Mouse (Mus musculus): ENCODE results near the gene Errfi1. TPM values are rescaled to one million over a fixed set of nuclear protein-coding genes. Genes with fewer than 3 reads are reported as not detected.

Gene Errfi1
- polyA plus RNA-seq, 1 experiment: 17.2 TPM

DNA sequence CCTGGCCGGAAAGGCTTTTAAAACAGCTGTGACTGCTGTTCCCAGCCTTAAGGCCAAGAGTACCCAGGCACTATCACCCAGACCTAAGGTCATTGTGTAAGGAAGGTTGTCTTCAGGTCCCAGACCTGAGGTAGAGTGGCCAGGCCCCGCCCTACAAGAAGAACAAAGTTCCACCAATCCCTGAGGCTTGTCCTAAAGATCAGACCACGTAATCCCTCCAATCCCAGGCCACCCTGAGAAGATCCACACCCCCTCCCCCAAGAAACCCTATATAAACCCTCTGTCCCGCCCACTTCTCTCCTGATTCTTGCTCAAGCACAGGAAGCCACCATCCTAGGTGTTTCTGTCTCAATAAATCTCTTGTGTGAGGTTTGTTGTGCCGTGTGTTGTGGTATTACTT is 26.6 kb downstream of the Errfi1 start:
- no peak overlapping the region for H3K4me3 ChIP-seq (ENCODE audit: control insufficient read depth, insufficient read depth, low read length)
- no peak for DNase-seq
- H3K27me3 ChIP-seq (ENCODE audit: control insufficient read depth, insufficient read depth, low read length): no peaks in the 10 kb centered on the region
- WGBS: 86% methylated on average over 5 of the region's 5 CpGs
- no peaks in the 10 kb centered on the region for H3K36me3 ChIP-seq (ENCODE audit: control insufficient read depth, insufficient read depth, low read length)
- H3K27ac ChIP-seq (ENCODE audit: control insufficient read depth, insufficient read depth, low read length): no peak overlapping the region
- TF ChIP-seq POLR2A (IDR thresholded peaks at IDR 0.05; ENCODE audit: control insufficient read depth, extremely low read depth, insufficient read depth, low read length, poor library complexity) (no peak), CTCF (IDR thresholded peaks at IDR 0.05; ENCODE audit: borderline replicate concordance, control insufficient read depth, extremely low read depth, insufficient read depth, low read length, poor library complexity) (no peak)
- H3K4me1 ChIP-seq (replicated peaks; ENCODE audit: control insufficient read depth, insufficient read depth, low read length): no peaks in the 10 kb centered on the region

DNA sequence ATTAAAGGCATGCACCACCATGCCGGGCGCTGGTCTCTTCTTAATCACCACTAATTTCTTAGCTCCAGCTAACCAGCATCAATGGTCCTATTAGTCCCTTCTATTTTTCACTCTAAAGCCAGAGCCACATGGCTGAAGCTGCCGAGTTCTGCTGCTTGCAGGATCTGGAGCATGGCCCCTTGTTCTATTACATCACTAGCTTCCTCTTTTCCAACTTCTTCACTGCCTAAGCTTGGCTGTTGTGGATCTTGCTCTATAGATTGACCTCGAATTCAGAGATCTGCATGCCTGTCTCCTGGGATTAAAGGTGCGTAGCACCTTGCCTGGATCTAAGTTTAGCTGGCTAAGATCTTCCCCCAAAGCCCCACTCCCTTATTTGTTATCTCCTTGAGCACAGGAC is 28.9 kb downstream of the Errfi1 start:
- H3K4me3 ChIP-seq (ENCODE audit: control insufficient read depth, insufficient read depth, low read length): no peak overlapping the region
- TF ChIP-seq CTCF (IDR thresholded peaks at IDR 0.05; ENCODE audit: borderline replicate concordance, control insufficient read depth, extremely low read depth, insufficient read depth, low read length, poor library complexity) (no peak), POLR2A (IDR thresholded peaks at IDR 0.05; ENCODE audit: control insufficient read depth, extremely low read depth, insufficient read depth, low read length, poor library complexity) (no peak)
- H3K27me3 ChIP-seq (ENCODE audit: control insufficient read depth, insufficient read depth, low read length): no peaks in the 10 kb centered on the region
- H3K36me3 ChIP-seq (ENCODE audit: control insufficient read depth, insufficient read depth, low read length): no peaks in the 10 kb centered on the region
- WGBS: 67% methylated on average over 5 of the region's 5 CpGs
- no peaks in the 10 kb centered on the region for H3K4me1 ChIP-seq (replicated peaks; ENCODE audit: control insufficient read depth, insufficient read depth, low read length)
- no peak for DNase-seq
- no peak overlapping the region for H3K27ac ChIP-seq (ENCODE audit: control insufficient read depth, insufficient read depth, low read length)

DNA sequence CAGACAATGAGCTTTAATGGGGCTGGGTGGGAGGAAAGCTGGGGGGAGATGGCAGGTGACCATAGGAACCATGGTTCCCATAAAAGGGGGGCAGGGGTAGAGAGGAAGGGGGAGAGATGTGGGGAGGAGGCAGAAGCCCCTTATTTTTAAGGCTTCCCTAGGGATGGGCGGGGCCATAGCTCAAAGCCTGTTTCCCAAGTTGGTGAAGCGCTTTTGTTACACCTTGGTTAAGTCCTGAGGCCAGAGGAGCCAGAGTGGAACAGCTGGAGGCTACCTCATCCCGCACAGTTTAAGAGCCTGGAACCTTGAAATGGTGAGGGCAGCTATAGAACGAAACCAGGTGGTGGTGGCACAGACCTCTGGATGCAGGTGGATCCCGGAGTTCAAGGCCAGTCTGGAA is 34.2 kb downstream of the Errfi1 start:
- Histone ChIP-seq H3K36me3 (ENCODE audit: control insufficient read depth, insufficient read depth, low read length) (no peaks in the 10 kb centered on the region), H3K4me1 (replicated peaks; ENCODE audit: control insufficient read depth, insufficient read depth, low read length) (no peaks in the 10 kb centered on the region), H3K27me3 (ENCODE audit: control insufficient read depth, insufficient read depth, low read length) (no peaks in the 10 kb centered on the region), H3K4me3 (ENCODE audit: control insufficient read depth, insufficient read depth, low read length) (no peak overlapping the region), H3K27ac (ENCODE audit: control insufficient read depth, insufficient read depth, low read length) (no peak overlapping the region)
- TF ChIP-seq CTCF (IDR thresholded peaks at IDR 0.05; ENCODE audit: borderline replicate concordance, control insufficient read depth, extremely low read depth, insufficient read depth, low read length, poor library complexity): no peak
- no peak for TF ChIP-seq POLR2A (IDR thresholded peaks at IDR 0.05; ENCODE audit: control insufficient read depth, extremely low read depth, insufficient read depth, low read length, poor library complexity)
- no peak for DNase-seq
- over 99% methylated on average over 5 of the region's 5 CpGs for WGBS

DNA sequence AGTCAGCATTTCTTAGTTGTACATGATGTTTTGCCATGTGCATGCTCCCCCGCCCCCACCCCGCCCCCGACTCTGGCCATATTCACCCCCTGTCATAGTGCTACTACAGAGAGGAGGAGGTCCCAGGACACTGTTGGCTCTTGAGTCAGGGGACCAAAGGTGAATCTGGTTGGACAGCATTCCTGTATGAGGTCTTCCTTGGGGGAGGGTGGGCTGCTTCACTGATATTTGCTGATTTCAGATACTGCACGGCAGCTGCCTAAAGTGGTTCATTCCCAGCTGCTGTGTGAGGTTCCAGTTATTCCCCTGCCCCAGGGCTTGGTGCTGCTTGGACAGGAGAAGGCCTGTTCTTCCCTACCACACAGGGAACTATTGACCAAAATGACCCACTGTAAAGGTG is 34.8 kb downstream of the Errfi1 start:
- Histone ChIP-seq H3K27ac (ENCODE audit: control insufficient read depth, insufficient read depth, low read length) (no peak overlapping the region), H3K27me3 (ENCODE audit: control insufficient read depth, insufficient read depth, low read length) (no peaks in the 10 kb centered on the region), H3K4me3 (ENCODE audit: control insufficient read depth, insufficient read depth, low read length) (no peak overlapping the region), H3K4me1 (replicated peaks; ENCODE audit: control insufficient read depth, insufficient read depth, low read length) (0 out of 2 replicates have a peak, but pooled peaks cover under 1% of the 10 kb centered on the region), H3K36me3 (ENCODE audit: control insufficient read depth, insufficient read depth, low read length) (no peaks in the 10 kb centered on the region)
- WGBS: 95% methylated on average over 4 of the region's 4 CpGs
- no peak for TF ChIP-seq CTCF (IDR thresholded peaks at IDR 0.05; ENCODE audit: borderline replicate concordance, control insufficient read depth, extremely low read depth, insufficient read depth, low read length, poor library complexity)
- TF ChIP-seq POLR2A (IDR thresholded peaks at IDR 0.05; ENCODE audit: control insufficient read depth, extremely low read depth, insufficient read depth, low read length, poor library complexity): no peak
- DNase-seq: no peak

DNA sequence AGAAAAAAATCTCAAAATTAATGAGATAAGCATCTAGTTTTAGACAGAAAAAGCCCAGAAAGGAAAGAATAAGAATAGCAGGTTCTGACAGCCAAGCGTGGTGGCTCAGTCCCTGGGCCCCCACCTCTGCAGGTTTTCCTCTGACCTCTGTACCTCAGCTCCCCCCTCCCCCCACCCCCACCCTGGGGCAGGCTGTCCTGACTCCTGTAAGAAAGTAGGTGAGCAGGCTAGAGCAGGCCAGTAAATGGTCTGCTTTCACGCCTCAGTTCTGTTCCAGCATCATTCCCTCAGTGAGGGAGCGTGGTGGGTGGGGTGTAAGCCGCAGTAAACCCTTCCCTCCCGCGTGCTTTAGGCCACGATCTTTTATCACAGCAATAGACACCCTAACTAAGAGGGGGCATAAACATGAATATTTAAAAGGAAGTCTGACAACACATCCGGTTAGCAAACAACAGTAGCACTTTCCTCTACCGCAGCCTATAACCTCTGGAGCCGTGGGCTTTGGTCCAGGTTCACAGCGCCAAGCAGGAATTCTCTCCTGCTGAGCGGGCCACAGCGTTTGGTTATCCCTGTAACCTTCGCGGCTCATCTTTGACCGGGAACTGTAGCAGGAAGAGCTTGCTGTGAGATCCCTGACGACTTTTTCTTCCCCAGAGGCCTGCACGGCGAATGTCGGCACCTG is 35.7 kb downstream of the Errfi1 start:
- DNase-seq: no peak
- H3K36me3 ChIP-seq (ENCODE audit: control insufficient read depth, insufficient read depth, low read length): no peaks in the 10 kb centered on the region
- H3K4me3 ChIP-seq (ENCODE audit: control insufficient read depth, insufficient read depth, low read length): no peak overlapping the region
- H3K27ac ChIP-seq (ENCODE audit: control insufficient read depth, insufficient read depth, low read length): no peak overlapping the region
- peaks cover 8% of the 10 kb centered on the region for H3K4me1 ChIP-seq (replicated peaks; ENCODE audit: control insufficient read depth, insufficient read depth, low read length)
- 80% methylated on average over 20 of the region's 20 CpGs for WGBS
- TF ChIP-seq POLR2A (IDR thresholded peaks at IDR 0.05; ENCODE audit: control insufficient read depth, extremely low read depth, insufficient read depth, low read length, poor library complexity) (no peak), CTCF (IDR thresholded peaks at IDR 0.05; ENCODE audit: borderline replicate concordance, control insufficient read depth, extremely low read depth, insufficient read depth, low read length, poor library complexity) (no peak)
- H3K27me3 ChIP-seq (ENCODE audit: control insufficient read depth, insufficient read depth, low read length): no peaks in the 10 kb centered on the region

DNA sequence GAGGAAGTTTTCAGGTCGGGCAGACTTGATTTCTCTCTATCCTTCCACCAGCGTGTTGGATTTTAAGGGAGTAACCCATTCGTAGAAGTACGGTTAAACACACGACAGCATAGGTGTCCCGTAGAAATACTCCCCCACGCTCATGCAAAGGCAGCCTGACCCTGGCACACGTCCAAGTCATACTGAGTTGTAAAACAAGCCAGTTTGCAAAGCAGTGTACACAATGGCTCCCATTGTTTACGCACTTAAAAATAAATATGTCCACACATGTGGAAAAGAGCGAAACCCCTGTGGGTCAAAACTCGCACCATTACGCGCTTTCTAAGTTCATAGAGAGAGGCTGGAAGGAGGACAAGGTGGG is 36.2 kb downstream of the Errfi1 start:
- H3K27me3 ChIP-seq (ENCODE audit: control insufficient read depth, insufficient read depth, low read length): no peaks in the 10 kb centered on the region
- no peak overlapping the region for H3K27ac ChIP-seq (ENCODE audit: control insufficient read depth, insufficient read depth, low read length)
- 91% methylated on average over 13 of the region's 13 CpGs for WGBS
- TF ChIP-seq CTCF (IDR thresholded peaks at IDR 0.05; ENCODE audit: borderline replicate concordance, control insufficient read depth, extremely low read depth, insufficient read depth, low read length, poor library complexity): no peak
- no peak for TF ChIP-seq POLR2A (IDR thresholded peaks at IDR 0.05; ENCODE audit: control insufficient read depth, extremely low read depth, insufficient read depth, low read length, poor library complexity)
- no peak for DNase-seq
- no peak overlapping the region for H3K4me3 ChIP-seq (ENCODE audit: control insufficient read depth, insufficient read depth, low read length)
- no peaks in the 10 kb centered on the region for H3K36me3 ChIP-seq (ENCODE audit: control insufficient read depth, insufficient read depth, low read length)
- H3K4me1 ChIP-seq (replicated peaks; ENCODE audit: control insufficient read depth, insufficient read depth, low read length): peaks cover 13% of the 10 kb centered on the region

DNA sequence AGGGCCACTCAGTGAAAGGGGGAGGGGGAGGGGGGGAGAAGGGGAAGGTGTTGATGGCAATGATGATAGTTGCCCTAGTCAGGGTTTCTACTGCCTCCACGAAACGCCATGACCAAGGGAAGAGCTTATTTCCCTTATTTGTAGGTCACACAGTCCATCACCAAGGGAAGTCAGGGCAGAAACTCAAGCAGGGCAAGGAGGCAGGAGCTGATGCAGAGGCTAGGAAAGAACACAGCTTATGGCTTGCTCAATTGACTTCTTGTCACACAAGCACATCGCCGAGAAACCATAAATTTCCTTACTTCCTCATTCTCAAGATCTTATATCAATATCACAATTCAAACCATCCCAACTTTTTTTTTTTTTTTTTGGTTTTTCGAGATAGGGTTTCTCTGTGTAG is 37.6 kb downstream of the Errfi1 start:
- H3K27me3 ChIP-seq (ENCODE audit: control insufficient read depth, insufficient read depth, low read length): no peaks in the 10 kb centered on the region
- DNase-seq: no peak
- H3K4me1 ChIP-seq (replicated peaks; ENCODE audit: control insufficient read depth, insufficient read depth, low read length): peaks cover 27% of the 10 kb centered on the region
- H3K4me3 ChIP-seq (ENCODE audit: control insufficient read depth, insufficient read depth, low read length): no peak overlapping the region
- TF ChIP-seq CTCF (IDR thresholded peaks at IDR 0.05; ENCODE audit: borderline replicate concordance, control insufficient read depth, extremely low read depth, insufficient read depth, low read length, poor library complexity) (no peak), POLR2A (IDR thresholded peaks at IDR 0.05; ENCODE audit: control insufficient read depth, extremely low read depth, insufficient read depth, low read length, poor library complexity) (no peak)
- H3K27ac ChIP-seq (ENCODE audit: control insufficient read depth, insufficient read depth, low read length): no peak overlapping the region
- H3K36me3 ChIP-seq (ENCODE audit: control insufficient read depth, insufficient read depth, low read length): no peaks in the 10 kb centered on the region
- WGBS: 23% methylated on average over 5 of the region's 5 CpGs
